Mouse (Mus musculus): ENCODE measurements around the gene Plekha1. TPM values are rescaled to one million over a fixed set of nuclear protein-coding genes. Genes with fewer than 3 reads are reported as not detected.

Gene Plekha1
- polyA plus RNA-seq (2015; fragmentation: Nextera tagmentation; extraction: Ambion mirVana): 38.2 and 40.6 TPM in 2 replicates

- Histone ChIP-seq H3K36me3 (no peaks in the 10 kb centered on the region), H3K4me3 (peak within 1 kb of the TSS; percentile 78), H3K9ac (peak within 1 kb of the TSS; percentile 80), H3K4me1 (peaks cover 21% of the 10 kb centered on the region), H3K4me2 (replicated peaks) (peak within 1 kb of the TSS; percentile 81), H3K9me3 (no peaks in the 10 kb centered on the region), H3K27me3 (peaks cover 15% of the 10 kb centered on the region), H3K27ac (peak within 1 kb of the TSS; percentile 33; the same call in 1 of the 2 replicates)
- peak; percentile 97 for ATAC-seq (ENCODE audit: low FRiP score, low read depth)
- under 1% methylated on average over 87 of the region's 114 CpGs for WGBS
These were observed at the start of gene Plekha1 for GRCm38 (mm10) chr7:130865613-130866591. Plekha1 (plus strand) TSS chr7:130865756.

- no peaks in the 10 kb centered on the region for H3K36me3 ChIP-seq
- ATAC-seq (ENCODE audit: low FRiP score, low read depth): no peak
- 87% methylated on average over 7 of the region's 7 CpGs for WGBS
- H3K4me1 ChIP-seq: no peaks in the 10 kb centered on the region
- H3K9me3 ChIP-seq: no peaks in the 10 kb centered on the region
- H3K4me2 ChIP-seq (replicated peaks): no peak overlapping the region
- H3K27me3 ChIP-seq: no peaks in the 10 kb centered on the region
- no peak overlapping the region for H3K27ac ChIP-seq
- H3K9ac ChIP-seq: no peak overlapping the region
- H3K4me3 ChIP-seq: no peak overlapping the region
These were observed 49.3 kb upstream of the Plekha1 start for GRCm38 (mm10) chr7:130816243-130816642.

- Histone ChIP-seq H3K4me3 (no peak overlapping the region), H3K27me3 (no peaks in the 10 kb centered on the region), H3K9ac (no peak overlapping the region), H3K36me3 (no peaks in the 10 kb centered on the region), H3K27ac (no peak overlapping the region), H3K9me3 (no peaks in the 10 kb centered on the region), H3K4me2 (replicated peaks) (no peak overlapping the region), H3K4me1 (no peaks in the 10 kb centered on the region)
- 70% methylated on average over 5 of the region's 5 CpGs for WGBS
- ATAC-seq (ENCODE audit: low FRiP score, low read depth): no peak
These were observed 46.7 kb upstream of the Plekha1 start for GRCm38 (mm10) chr7:130818813-130819212.

- 88% methylated on average over 10 of the region's 10 CpGs for WGBS
- H3K4me2 ChIP-seq (replicated peaks): no peak overlapping the region
- H3K9ac ChIP-seq: no peak overlapping the region
- ATAC-seq (ENCODE audit: low FRiP score, low read depth): no peak
- no peaks in the 10 kb centered on the region for H3K36me3 ChIP-seq
- H3K9me3 ChIP-seq: no peaks in the 10 kb centered on the region
- H3K27me3 ChIP-seq: no peaks in the 10 kb centered on the region
- H3K4me3 ChIP-seq: no peak overlapping the region
- no peak overlapping the region for H3K27ac ChIP-seq
- no peaks in the 10 kb centered on the region for H3K4me1 ChIP-seq
These were observed 45.9 kb upstream of the Plekha1 start for GRCm38 (mm10) chr7:130819624-130820023.

- ATAC-seq (ENCODE audit: low FRiP score, low read depth): no peak
- WGBS: 61% methylated on average over 9 of the region's 9 CpGs
- H3K36me3 ChIP-seq: no peaks in the 10 kb centered on the region
- H3K27ac ChIP-seq: no peak overlapping the region
- H3K9ac ChIP-seq: no peak overlapping the region
- H3K4me1 ChIP-seq: no peaks in the 10 kb centered on the region
- no peaks in the 10 kb centered on the region for H3K9me3 ChIP-seq
- no peaks in the 10 kb centered on the region for H3K27me3 ChIP-seq
- no peak overlapping the region for H3K4me3 ChIP-seq
- H3K4me2 ChIP-seq (replicated peaks): no peak overlapping the region
These were observed 41.6 kb upstream of the Plekha1 start for GRCm38 (mm10) chr7:130823992-130824391.

GRCm38 (mm10) chr7:130826343-130826742 is 39.2 kb upstream of the Plekha1 start:
- Histone ChIP-seq H3K27ac (no peak overlapping the region), H3K27me3 (no peaks in the 10 kb centered on the region), H3K4me1 (no peaks in the 10 kb centered on the region), H3K9me3 (no peaks in the 10 kb centered on the region), H3K36me3 (no peaks in the 10 kb centered on the region), H3K9ac (no peak overlapping the region), H3K4me3 (no peak overlapping the region), H3K4me2 (replicated peaks) (no peak overlapping the region)
- no peak for ATAC-seq (ENCODE audit: low FRiP score, low read depth)
- WGBS: 76% methylated on average over 3 of the region's 3 CpGs

GRCm38 (mm10) chr7:130827431-130827830 is 38.1 kb upstream of the Plekha1 start:
- H3K4me1 ChIP-seq: no peaks in the 10 kb centered on the region
- 37% methylated on average over 3 of the region's 3 CpGs for WGBS
- no peak overlapping the region for H3K4me2 ChIP-seq (replicated peaks)

GRCm38 (mm10) chr7:130827844-130828403 is 37.6 kb upstream of the Plekha1 start:
- no peak for ATAC-seq (ENCODE audit: low FRiP score, low read depth)
- no peaks in the 10 kb centered on the region for H3K27me3 ChIP-seq
- 88% methylated on average over 9 of the region's 9 CpGs for WGBS

More at GRCm38 (mm10) chr7:130827431-130827830, 38.1 kb upstream of the Plekha1 start:
- ATAC-seq (ENCODE audit: low FRiP score, low read depth): no peak; the same call in 1 of the 2 replicates
- H3K36me3 ChIP-seq: no peaks in the 10 kb centered on the region
- H3K27ac ChIP-seq: no peak overlapping the region
- no peaks in the 10 kb centered on the region for H3K27me3 ChIP-seq
- H3K4me3 ChIP-seq: no peak overlapping the region
- H3K9me3 ChIP-seq: no peaks in the 10 kb centered on the region
- no peak overlapping the region for H3K9ac ChIP-seq

GRCm38 (mm10) chr7:130828475-130828874 is 37.1 kb upstream of the Plekha1 start:
- Histone ChIP-seq H3K4me1 (no peaks in the 10 kb centered on the region), H3K4me2 (replicated peaks) (no peak overlapping the region), H3K27me3 (peaks cover 4% of the 10 kb centered on the region; the same call in 1 of the 2 replicates), H3K4me3 (no peak overlapping the region), H3K9me3 (no peaks in the 10 kb centered on the region), H3K36me3 (no peaks in the 10 kb centered on the region), H3K27ac (no peak overlapping the region), H3K9ac (no peak overlapping the region)
- 84% methylated on average over 10 of the region's 10 CpGs for WGBS
- no peak for ATAC-seq (ENCODE audit: low FRiP score, low read depth)

More at GRCm38 (mm10) chr7:130827844-130828403, 37.6 kb upstream of the Plekha1 start:
- Histone ChIP-seq H3K4me1 (no peaks in the 10 kb centered on the region), H3K9ac (no peak overlapping the region), H3K4me2 (replicated peaks) (no peak overlapping the region), H3K27ac (no peak overlapping the region), H3K4me3 (no peak overlapping the region), H3K36me3 (no peaks in the 10 kb centered on the region), H3K9me3 (no peaks in the 10 kb centered on the region)

- Histone ChIP-seq H3K9ac (no peak overlapping the region), H3K36me3 (no peaks in the 10 kb centered on the region), H3K4me2 (replicated peaks) (no peak overlapping the region), H3K4me3 (no peak overlapping the region), H3K27me3 (peaks cover 16% of the 10 kb centered on the region), H3K4me1 (peaks cover 7% of the 10 kb centered on the region), H3K27ac (no peak overlapping the region), H3K9me3 (no peaks in the 10 kb centered on the region)
- no peak for ATAC-seq (ENCODE audit: low FRiP score, low read depth)
- WGBS: 92% methylated on average over 5 of the region's 5 CpGs
These were observed 34.0 kb upstream of the Plekha1 start for GRCm38 (mm10) chr7:130831586-130831985.

GRCm38 (mm10) chr7:130834299-130834698 is 31.3 kb upstream of the Plekha1 start:
- Histone ChIP-seq H3K4me2 (replicated peaks) (no peak overlapping the region), H3K4me3 (no peak overlapping the region), H3K9me3 (no peaks in the 10 kb centered on the region), H3K27me3 (peaks cover 16% of the 10 kb centered on the region), H3K36me3 (no peaks in the 10 kb centered on the region), H3K27ac (no peak overlapping the region), H3K9ac (no peak overlapping the region), H3K4me1 (peaks cover 7% of the 10 kb centered on the region)
- ATAC-seq (ENCODE audit: low FRiP score, low read depth): peak; percentile 95
- WGBS: 27% methylated on average over 20 of the region's 21 CpGs

Data from limb, embryonic 13.5 days (tissue).